Mouse (Mus musculus): ENCODE measurements around the gene Tmem108. TPM values are rescaled to one million over a fixed set of nuclear protein-coding genes. Genes with fewer than 3 reads are reported as not detected.

The Tmem108 gene
- polyA plus RNA-seq, 1 experiment from 2014 or later: 1.2 TPM

- DNase-seq: no peak
- Histone ChIP-seq H3K4me2 (ENCODE audit: low read depth, low read length) (no peak overlapping the region), H3K27me3 (ENCODE audit: insufficient read depth, low read length) (no peaks in the 10 kb centered on the region), H3K4me1 (ENCODE audit: insufficient read depth) (peaks cover 4% of the 10 kb centered on the region; the same call in 1 of the 2 replicates), H3K9me3 (ENCODE audit: low read length) (no peaks in the 10 kb centered on the region), H3K36me3 (replicated peaks; ENCODE audit: insufficient read depth, low read length) (no peaks in the 10 kb centered on the region), H3K9ac (replicated peaks) (no peak overlapping the region), H3K4me3 (ENCODE audit: low read depth, low read length) (no peak overlapping the region), H3K27ac (ENCODE audit: low read depth) (no peak overlapping the region)
- 55% methylated on average over 5 of the region's 5 CpGs for WGBS (ENCODE audit: insufficient replicate concordance)
- ATAC-seq: no peak
- TF ChIP-seq CTCF (IDR thresholded peaks at IDR 0.05; ENCODE audit: low read depth) (no peak), EP300 (IDR thresholded peaks at IDR 0.05; ENCODE audit: low read depth) (no peak)
These were observed 237.0 kb downstream of the Tmem108 start for GRCm38 (mm10) chr9:103524600-103524999.

- Histone ChIP-seq H3K9me3 (ENCODE audit: low read length) (no peaks in the 10 kb centered on the region), H3K9ac (replicated peaks) (no peak overlapping the region), H3K27ac (ENCODE audit: low read depth) (no peak overlapping the region), H3K4me3 (ENCODE audit: low read depth, low read length) (no peak overlapping the region), H3K4me2 (ENCODE audit: low read depth, low read length) (no peak overlapping the region), H3K27me3 (ENCODE audit: insufficient read depth, low read length) (no peaks in the 10 kb centered on the region), H3K4me1 (ENCODE audit: insufficient read depth) (peaks cover 4% of the 10 kb centered on the region; the same call in 1 of the 2 replicates), H3K36me3 (replicated peaks; ENCODE audit: insufficient read depth, low read length) (no peaks in the 10 kb centered on the region)
- WGBS (ENCODE audit: insufficient replicate concordance): 70% methylated on average over 7 of the region's 7 CpGs
- no peak for DNase-seq
- TF ChIP-seq CTCF (IDR thresholded peaks at IDR 0.05; ENCODE audit: low read depth) (no peak), EP300 (IDR thresholded peaks at IDR 0.05; ENCODE audit: low read depth) (no peak)
- no peak for ATAC-seq
These were observed 237.8 kb downstream of the Tmem108 start for GRCm38 (mm10) chr9:103523742-103524403.

DNA sequence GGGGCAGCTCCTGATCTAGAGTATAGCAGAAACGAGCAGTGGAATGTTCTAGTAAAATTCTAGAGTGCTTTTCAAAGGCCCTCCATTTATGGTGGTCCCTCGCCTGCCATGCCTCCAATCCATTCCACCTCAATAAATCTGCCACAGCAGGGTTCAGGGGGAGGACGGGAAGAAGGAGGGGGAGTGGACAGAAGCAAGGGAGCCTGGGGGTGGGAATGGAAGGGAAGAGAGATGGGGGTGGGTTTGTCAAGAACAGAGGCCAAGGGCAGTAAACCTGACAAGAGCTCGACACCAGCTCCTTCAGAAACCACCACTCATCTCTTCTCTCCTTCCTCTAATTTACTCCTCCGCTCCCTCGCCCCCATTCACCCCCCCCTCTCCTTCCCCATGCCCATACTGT, 238.6 kb downstream of the Tmem108 start:
- ATAC-seq: no peak
- Histone ChIP-seq H3K9ac (replicated peaks) (no peak overlapping the region), H3K27ac (ENCODE audit: low read depth) (no peak overlapping the region), H3K4me1 (ENCODE audit: insufficient read depth) (peaks cover 4% of the 10 kb centered on the region; the same call in 1 of the 2 replicates), H3K4me2 (ENCODE audit: low read depth, low read length) (no peak overlapping the region), H3K9me3 (ENCODE audit: low read length) (no peaks in the 10 kb centered on the region), H3K4me3 (ENCODE audit: low read depth, low read length) (no peak overlapping the region), H3K27me3 (ENCODE audit: insufficient read depth, low read length) (no peaks in the 10 kb centered on the region), H3K36me3 (replicated peaks; ENCODE audit: insufficient read depth, low read length) (no peaks in the 10 kb centered on the region)
- TF ChIP-seq EP300 (IDR thresholded peaks at IDR 0.05; ENCODE audit: low read depth) (no peak), CTCF (IDR thresholded peaks at IDR 0.05; ENCODE audit: low read depth) (no peak)
- WGBS (ENCODE audit: insufficient replicate concordance): 60% methylated on average over 5 of the region's 6 CpGs
- no peak for DNase-seq

DNA sequence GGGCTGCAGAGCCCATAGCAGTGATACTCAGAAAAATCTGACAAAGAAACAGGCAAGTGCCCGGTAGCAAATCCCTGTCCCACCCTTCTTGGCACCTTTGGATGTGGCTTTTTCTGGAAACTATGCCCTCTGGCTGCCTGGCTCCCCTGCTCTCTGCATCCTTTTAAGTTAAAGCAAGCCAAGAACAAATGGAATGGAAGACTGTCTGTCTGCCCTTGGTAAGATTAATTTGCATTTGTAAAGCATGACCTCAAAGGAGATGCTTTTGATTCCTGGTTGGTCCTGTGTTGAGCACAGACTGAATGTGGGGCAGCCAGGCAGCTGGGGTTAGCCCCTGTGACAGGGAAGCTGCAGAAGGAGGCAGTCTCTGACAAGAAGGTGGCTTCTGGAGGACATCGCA, 247.8 kb downstream of the Tmem108 start:
- TF ChIP-seq EP300 (IDR thresholded peaks at IDR 0.05; ENCODE audit: low read depth) (no peak), CTCF (IDR thresholded peaks at IDR 0.05; ENCODE audit: low read depth) (no peak)
- H3K4me1 ChIP-seq (ENCODE audit: insufficient read depth): no peaks in the 10 kb centered on the region
- H3K9me3 ChIP-seq (ENCODE audit: low read length): no peaks in the 10 kb centered on the region
- no peak overlapping the region for H3K9ac ChIP-seq (replicated peaks)
- H3K36me3 ChIP-seq (replicated peaks; ENCODE audit: insufficient read depth, low read length): no peaks in the 10 kb centered on the region
- 76% methylated on average over 2 of the region's 2 CpGs for WGBS (ENCODE audit: insufficient replicate concordance)
- ATAC-seq (no peak), DNase-seq (no peak)
- no peak overlapping the region for H3K4me2 ChIP-seq (ENCODE audit: low read depth, low read length)
- H3K27ac ChIP-seq (ENCODE audit: low read depth): no peak overlapping the region
- no peaks in the 10 kb centered on the region for H3K27me3 ChIP-seq (ENCODE audit: insufficient read depth, low read length)
- H3K4me3 ChIP-seq (ENCODE audit: low read depth, low read length): no peak overlapping the region

DNA sequence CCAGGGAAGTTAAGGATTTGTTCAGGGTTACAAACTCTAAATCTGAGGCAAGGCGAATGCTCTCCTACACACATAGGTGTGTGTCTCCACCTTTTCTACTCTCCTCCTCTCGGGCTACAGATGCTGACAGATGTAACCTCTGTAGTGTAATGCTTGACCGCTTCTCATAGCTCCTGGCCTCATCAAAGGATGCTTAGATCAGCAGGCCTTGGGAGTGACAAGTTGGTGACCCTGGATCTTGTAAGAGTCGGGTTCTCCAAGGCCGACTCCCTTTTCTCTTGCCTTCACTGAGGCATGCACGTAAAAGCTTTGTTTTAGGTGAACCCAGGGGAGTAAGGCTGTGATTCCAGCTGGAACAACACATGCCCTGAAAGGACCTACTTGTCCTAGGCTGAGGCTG, 249.4 kb downstream of the Tmem108 start:
- no peaks in the 10 kb centered on the region for H3K9me3 ChIP-seq (ENCODE audit: low read length)
- H3K9ac ChIP-seq (replicated peaks): no peak overlapping the region
- H3K4me1 ChIP-seq (ENCODE audit: insufficient read depth): peaks cover 3% of the 10 kb centered on the region; the same call in 1 of the 2 replicates
- no peaks in the 10 kb centered on the region for H3K36me3 ChIP-seq (replicated peaks; ENCODE audit: insufficient read depth, low read length)
- ATAC-seq (no peak), DNase-seq (no peak)
- H3K27me3 ChIP-seq (ENCODE audit: insufficient read depth, low read length): no peaks in the 10 kb centered on the region
- TF ChIP-seq EP300 (IDR thresholded peaks at IDR 0.05; ENCODE audit: low read depth): no peak
- no peak for TF ChIP-seq CTCF (IDR thresholded peaks at IDR 0.05; ENCODE audit: low read depth)
- no peak overlapping the region for H3K4me3 ChIP-seq (ENCODE audit: low read depth, low read length)
- H3K4me2 ChIP-seq (ENCODE audit: low read depth, low read length): no peak overlapping the region
- H3K27ac ChIP-seq (ENCODE audit: low read depth): no peak overlapping the region
- 75% methylated on average over 6 of the region's 6 CpGs for WGBS (ENCODE audit: insufficient replicate concordance)

- DNase-seq (peak; percentile 70), ATAC-seq (peak; percentile 92)
- Histone ChIP-seq H3K36me3 (replicated peaks; ENCODE audit: insufficient read depth, low read length) (no peaks in the 10 kb centered on the region), H3K27me3 (ENCODE audit: insufficient read depth, low read length) (no peaks in the 10 kb centered on the region), H3K9me3 (ENCODE audit: low read length) (no peaks in the 10 kb centered on the region), H3K4me3 (ENCODE audit: low read depth, low read length) (no peak overlapping the region), H3K27ac (ENCODE audit: low read depth) (peak overlapping the region; percentile 58), H3K4me2 (ENCODE audit: low read depth, low read length) (peak overlapping the region; percentile 37; the same call in 1 of the 2 replicates), H3K4me1 (ENCODE audit: insufficient read depth) (peaks cover 12% of the 10 kb centered on the region; the same call in 1 of the 2 replicates), H3K9ac (replicated peaks) (no peak overlapping the region)
- TF ChIP-seq CTCF (IDR thresholded peaks at IDR 0.05; ENCODE audit: low read depth) (no peak), EP300 (IDR thresholded peaks at IDR 0.05; ENCODE audit: low read depth) (no peak)
- 58% methylated on average over 7 of the region's 7 CpGs for WGBS (ENCODE audit: insufficient replicate concordance)
These were observed 254.6 kb downstream of the Tmem108 start for GRCm38 (mm10) chr9:103506968-103507584.

Data from liver, postnatal 0 days (tissue).